Mouse (Mus musculus) embryonic facial prominence, embryonic 11.5 days (tissue): ENCODE data around the gene Rora. TPM values are rescaled to one million over a fixed set of nuclear protein-coding genes. Genes with fewer than 3 reads are reported as not detected.
A peak's percentile ranks its signal among the peaks of the same experiment; 100 is the strongest.

Experiments used
- ATAC-seq: fragments of 200-750 bp; cut with Nextera tagmentation; replicated peaks from 2 replicates; pipeline ENCODE4 v1.8.0; 2017; ENCODE audit warnings: low read depth; ENCODE audit not compliant: insufficient number of reproducible peaks, low FRiP score, low TSS enrichment
- DNase-seq: peaks from one replicate; pipeline ENCODE4 v3.0.0-alpha.2; 2015; ENCODE audit warnings: low spot score
- H3K27ac ChIP-seq: fragments of 300-500 bp; sonication (generic); replicated peaks from 2 replicates; pipeline ENCODE4 v1.5.1; 2014; ENCODE audit warnings: mild to moderate bottlenecking, low read depth, low read length, control low read depth
- H3K27me3 ChIP-seq: fragments of 300-500 bp; sonication (generic); 2 replicates; pipeline ENCODE4 v1.6.1; 2014; ENCODE audit warnings: mild to moderate bottlenecking, low read length, moderate library complexity, mixed read lengths; ENCODE audit not compliant: control insufficient read depth, insufficient read depth
- H3K36me3 ChIP-seq: fragments of 300-500 bp; sonication (generic); replicated peaks from 2 replicates; pipeline ENCODE4 v1.6.1; 2014; ENCODE audit warnings: low read depth, mild to moderate bottlenecking, low read length, moderate library complexity, mixed read lengths; ENCODE audit not compliant: control insufficient read depth, insufficient read depth
- H3K4me1 ChIP-seq: fragments of 300-500 bp; sonication (generic); 2 replicates; pipeline ENCODE4 v1.6.1; 2014; ENCODE audit warnings: low read length, mixed read lengths; ENCODE audit not compliant: control insufficient read depth, insufficient read depth
- H3K4me2 ChIP-seq: fragments of 300-500 bp; sonication (generic); 2 replicates; pipeline ENCODE4 v1.6.1; 2014; ENCODE audit warnings: low read depth, mild to moderate bottlenecking, control low read depth, low read length, moderate library complexity
- H3K4me3 ChIP-seq: fragments of 300-500 bp; sonication (generic); 2 replicates; pipeline ENCODE4 v1.5.1; 2014; ENCODE audit warnings: low read depth, low read length, control low read depth
- H3K9ac ChIP-seq: fragments of 300-500 bp; sonication (generic); replicated peaks from 2 replicates; pipeline ENCODE4 v1.6.1; 2014; ENCODE audit warnings: mild to moderate bottlenecking, control low read depth, low read length
- H3K9me3 ChIP-seq: fragments of 300-500 bp; sonication (generic); replicated peaks from 2 replicates; pipeline ENCODE4 v1.6.1; 2016; ENCODE audit warnings: mild to moderate bottlenecking, low read length, inconsistent platforms, mixed read lengths; ENCODE audit not compliant: control insufficient read depth
- WGBS: fragments of 180-500 bp; shearing (Covaris S2); extraction: QIAGEN DNeasy Blood & Tissue Kit; methylation state at CpG from one replicate; pipeline ENCODE4 v1.1.7; 2014; 5-methylcytosine and 5-hydroxymethylcytosine counted together
- polyA plus RNA-seq: library from polyadenylated mRNA; unstranded; fragments of >200 nt; fragmentation: Nextera tagmentation; extraction: Ambion mirVana; gene quantifications from 2 replicates; pipeline ENCODE4 v1.2.1, GENCODE M21; 2014

Rora gene
- polyA plus RNA-seq, 1 experiment from 2014 or later = 5.7 TPM

DNA sequence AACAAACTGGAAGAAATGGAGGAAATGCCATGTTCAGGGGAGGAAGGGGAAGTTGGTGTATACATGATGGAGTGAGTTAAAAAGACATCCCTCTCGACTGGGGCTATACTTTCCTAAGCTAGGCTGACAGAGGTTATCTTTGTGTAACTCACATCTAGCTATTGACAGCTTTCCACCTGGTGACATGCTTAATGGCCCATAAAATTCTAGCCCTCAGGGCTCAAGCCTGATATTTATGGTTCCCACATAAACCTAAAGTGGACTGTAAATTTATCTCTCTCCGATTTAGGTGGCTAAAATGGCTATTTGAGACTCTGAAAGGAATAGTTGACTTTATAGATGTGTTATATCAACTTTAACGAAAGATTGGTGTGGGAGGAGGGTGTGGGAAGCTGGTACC lies 571.3 kb downstream of the Rora start:
- no peaks in the 10 kb centered on the region for H3K36me3 ChIP-seq
- H3K9me3 ChIP-seq = no peaks in the 10 kb centered on the region
- no peak overlapping the region for H3K27ac ChIP-seq
- H3K9ac ChIP-seq = no peak overlapping the region
- no peak for ATAC-seq
- H3K4me2 ChIP-seq = no peak overlapping the region
- 56% methylated on average over 3 of the region's 3 CpGs for WGBS
- H3K4me1 ChIP-seq = no peaks in the 10 kb centered on the region
- H3K27me3 ChIP-seq = no peaks in the 10 kb centered on the region
- no peak for DNase-seq
- no peak overlapping the region for H3K4me3 ChIP-seq

DNA sequence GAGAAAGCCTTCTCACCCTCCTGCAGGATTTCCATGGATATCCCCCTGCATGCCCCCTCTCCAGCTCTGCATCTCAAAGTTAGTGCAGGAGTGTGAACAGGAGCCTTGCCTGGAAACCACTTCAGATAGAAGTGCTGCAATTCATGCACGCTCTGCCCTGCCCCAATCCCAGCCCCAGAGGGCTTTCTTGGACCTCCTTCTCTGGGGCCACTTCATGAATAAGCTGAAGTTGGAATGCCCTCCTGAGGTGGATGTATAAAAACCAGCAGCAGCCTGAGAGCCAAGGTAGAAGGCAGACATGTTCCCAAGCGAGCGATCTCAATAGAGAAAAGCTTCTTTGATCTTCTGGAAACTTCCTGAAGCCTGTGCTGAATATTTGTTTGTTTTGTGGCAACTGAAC lies 572.8 kb downstream of the Rora start:
- no peaks in the 10 kb centered on the region for H3K27me3 ChIP-seq
- no peaks in the 10 kb centered on the region for H3K9me3 ChIP-seq
- H3K4me2 ChIP-seq = no peak overlapping the region
- 39% methylated on average over 3 of the region's 3 CpGs for WGBS
- H3K4me1 ChIP-seq = no peaks in the 10 kb centered on the region
- H3K4me3 ChIP-seq = no peak overlapping the region
- ATAC-seq = no peak
- no peaks in the 10 kb centered on the region for H3K36me3 ChIP-seq
- H3K9ac ChIP-seq = no peak overlapping the region
- DNase-seq = peak; percentile 19
- no peak overlapping the region for H3K27ac ChIP-seq

DNA sequence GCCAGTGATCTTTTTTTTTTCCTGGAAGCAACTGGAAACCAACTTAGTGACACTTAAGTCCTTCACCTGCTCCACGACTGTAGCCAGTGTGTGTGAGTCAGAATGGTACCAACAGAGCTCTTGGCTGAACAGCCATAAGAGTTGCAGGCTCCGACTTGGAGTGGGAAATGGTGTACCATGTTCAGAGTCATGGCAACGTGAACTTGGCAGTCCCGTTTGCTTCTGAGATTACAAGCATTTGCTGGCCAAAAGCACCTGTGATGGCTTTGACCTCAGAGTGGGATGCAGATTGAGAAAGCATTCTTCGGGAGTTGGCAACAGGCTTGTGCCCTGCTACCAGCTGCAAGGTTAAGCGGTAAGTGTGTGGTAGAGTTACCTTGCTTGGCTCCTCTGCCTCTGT lies 574.2 kb downstream of the Rora start:
- ATAC-seq (no peak), DNase-seq (no peak)
- H3K9me3 ChIP-seq = no peaks in the 10 kb centered on the region
- H3K36me3 ChIP-seq = no peaks in the 10 kb centered on the region
- H3K4me2 ChIP-seq = no peak overlapping the region
- H3K27ac ChIP-seq = no peak overlapping the region
- no peaks in the 10 kb centered on the region for H3K27me3 ChIP-seq
- H3K4me3 ChIP-seq = no peak overlapping the region
- 77% methylated on average over 6 of the region's 6 CpGs for WGBS
- no peak overlapping the region for H3K9ac ChIP-seq
- H3K4me1 ChIP-seq = no peaks in the 10 kb centered on the region

DNA sequence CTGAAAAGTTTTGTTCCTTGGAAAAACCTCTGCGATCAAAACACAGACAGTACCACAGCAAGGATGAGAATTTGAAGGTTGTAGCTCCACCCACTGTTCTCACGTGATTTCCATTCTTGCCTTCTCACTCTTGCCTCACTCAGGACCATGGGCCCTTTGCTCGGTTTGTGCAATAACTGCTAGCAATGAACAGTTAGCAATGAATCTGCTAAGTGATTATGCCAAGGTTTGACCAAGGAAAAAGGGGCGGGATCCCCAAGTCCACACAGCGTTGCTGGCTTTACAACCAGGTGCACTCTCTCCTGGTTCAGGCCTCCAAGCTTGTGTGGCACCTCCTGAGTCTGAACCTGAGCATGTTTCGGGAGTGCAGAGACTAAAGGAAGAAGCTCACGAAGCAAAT lies 576.3 kb downstream of the Rora start:
- Histone ChIP-seq H3K36me3 (no peaks in the 10 kb centered on the region), H3K9ac (no peak overlapping the region), H3K9me3 (no peaks in the 10 kb centered on the region), H3K27me3 (no peaks in the 10 kb centered on the region), H3K27ac (no peak overlapping the region), H3K4me2 (no peak overlapping the region), H3K4me3 (no peak overlapping the region), H3K4me1 (no peaks in the 10 kb centered on the region)
- ATAC-seq (no peak), DNase-seq (no peak)
- 84% methylated on average over 7 of the region's 7 CpGs for WGBS

DNA sequence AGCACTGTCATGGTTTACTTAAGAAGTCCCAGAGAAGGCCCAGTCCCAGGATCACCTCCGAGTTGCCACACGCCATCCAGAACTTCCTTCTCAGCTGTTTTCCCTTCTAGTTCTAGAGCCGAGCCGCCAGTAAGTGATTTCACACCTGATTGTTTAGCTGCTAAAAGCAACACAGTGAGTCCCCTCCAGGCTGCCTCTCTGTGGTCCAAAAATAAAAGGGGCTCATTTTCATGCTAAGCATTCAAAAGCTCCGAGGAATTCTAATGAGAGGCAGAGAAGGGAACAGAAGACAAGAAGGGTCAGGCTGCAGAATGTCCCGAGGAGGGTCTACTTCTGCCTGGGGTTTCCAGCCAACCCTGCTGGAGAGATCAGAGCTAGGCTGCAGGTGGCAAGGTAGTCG lies 580.9 kb downstream of the Rora start:
- WGBS = 36% methylated on average over 7 of the region's 7 CpGs
- no peak overlapping the region for H3K4me3 ChIP-seq
- no peaks in the 10 kb centered on the region for H3K4me1 ChIP-seq
- H3K9ac ChIP-seq = no peak overlapping the region
- no peak for DNase-seq
- no peaks in the 10 kb centered on the region for H3K36me3 ChIP-seq
- no peaks in the 10 kb centered on the region for H3K27me3 ChIP-seq
- H3K9me3 ChIP-seq = no peaks in the 10 kb centered on the region
- ATAC-seq = no peak
- H3K4me2 ChIP-seq = no peak overlapping the region
- H3K27ac ChIP-seq = no peak overlapping the region

DNA sequence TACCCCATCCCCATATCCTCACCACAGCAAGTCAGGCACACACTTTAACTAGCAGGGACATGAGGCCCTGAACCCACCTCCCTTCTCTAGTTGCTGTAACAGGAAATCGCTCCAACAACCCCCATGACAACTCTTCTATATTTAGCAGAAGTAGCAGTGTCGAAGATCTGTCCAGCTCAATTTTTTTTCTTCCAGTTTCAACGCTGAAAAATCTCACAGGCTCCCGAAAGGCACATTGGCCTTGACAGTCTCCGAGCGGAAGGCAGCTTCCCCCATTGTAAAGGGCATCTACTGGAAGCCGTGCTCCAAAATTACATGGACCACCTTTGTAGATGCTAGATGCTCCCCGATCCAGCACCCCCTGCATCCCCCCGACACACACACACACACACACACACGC lies 583.7 kb downstream of the Rora start:
- no peaks in the 10 kb centered on the region for H3K4me1 ChIP-seq
- no peak overlapping the region for H3K27ac ChIP-seq
- H3K36me3 ChIP-seq = no peaks in the 10 kb centered on the region
- no peaks in the 10 kb centered on the region for H3K9me3 ChIP-seq
- 74% methylated on average over 10 of the region's 10 CpGs for WGBS
- H3K4me2 ChIP-seq = no peak overlapping the region
- H3K9ac ChIP-seq = no peak overlapping the region
- no peak for DNase-seq
- no peak overlapping the region for H3K4me3 ChIP-seq
- no peak for ATAC-seq
- H3K27me3 ChIP-seq = no peaks in the 10 kb centered on the region

DNA sequence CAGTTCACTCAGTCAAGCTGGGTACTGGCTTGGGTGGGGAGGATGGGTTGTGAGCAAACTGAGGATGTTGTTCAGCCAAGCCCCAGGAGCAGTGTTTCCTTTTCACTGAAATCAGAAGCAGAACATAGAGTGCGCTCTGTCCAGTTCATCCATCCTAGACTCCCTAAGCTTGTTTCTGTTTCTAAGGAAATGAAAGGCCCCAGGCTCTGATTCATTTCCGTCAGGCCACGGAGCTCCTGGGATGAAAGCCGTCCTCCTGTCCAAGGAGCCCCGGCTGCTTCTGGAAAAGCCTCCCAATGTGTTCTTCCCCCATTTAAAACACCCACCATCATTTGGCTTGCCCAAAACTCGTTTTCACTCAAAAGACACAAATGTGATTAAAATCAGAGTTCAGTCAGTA lies 589.0 kb downstream of the Rora start:
- DNase-seq (peak; percentile 26), ATAC-seq (no peak)
- no peak overlapping the region for H3K9ac ChIP-seq
- H3K27ac ChIP-seq = no peak overlapping the region
- no peak overlapping the region for H3K4me2 ChIP-seq
- no peaks in the 10 kb centered on the region for H3K9me3 ChIP-seq
- WGBS = 38% methylated on average over 6 of the region's 6 CpGs
- H3K4me3 ChIP-seq = no peak overlapping the region
- H3K4me1 ChIP-seq = no peaks in the 10 kb centered on the region
- H3K36me3 ChIP-seq = no peaks in the 10 kb centered on the region
- no peaks in the 10 kb centered on the region for H3K27me3 ChIP-seq

DNA sequence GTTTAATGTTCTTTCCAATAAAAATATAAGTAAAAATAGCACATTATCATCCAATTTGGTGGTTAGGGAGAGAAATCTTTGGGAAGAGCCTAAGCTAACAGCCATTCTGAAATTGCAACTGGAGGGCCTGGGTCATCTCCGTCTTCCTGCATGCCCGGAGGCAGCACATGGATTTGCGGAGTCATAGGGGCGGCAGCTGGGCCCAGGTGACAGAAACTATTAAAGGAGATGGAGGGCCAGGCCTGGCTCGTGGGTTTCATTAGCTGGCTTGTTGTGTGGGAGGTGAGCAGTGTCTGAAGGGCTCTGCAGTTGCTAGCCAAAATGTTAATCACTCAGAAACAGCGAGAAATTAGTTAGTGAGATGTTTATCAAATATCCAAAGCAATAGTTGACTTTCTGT lies 590.0 kb downstream of the Rora start:
- H3K4me3 ChIP-seq = no peak overlapping the region
- H3K9me3 ChIP-seq = no peaks in the 10 kb centered on the region
- DNase-seq (peak; percentile 60), ATAC-seq (no peak)
- 31% methylated on average over 6 of the region's 6 CpGs for WGBS
- H3K27ac ChIP-seq = no peak overlapping the region
- H3K4me1 ChIP-seq = no peaks in the 10 kb centered on the region
- H3K4me2 ChIP-seq = no peak overlapping the region
- no peaks in the 10 kb centered on the region for H3K36me3 ChIP-seq
- H3K27me3 ChIP-seq = no peaks in the 10 kb centered on the region
- no peak overlapping the region for H3K9ac ChIP-seq

DNA sequence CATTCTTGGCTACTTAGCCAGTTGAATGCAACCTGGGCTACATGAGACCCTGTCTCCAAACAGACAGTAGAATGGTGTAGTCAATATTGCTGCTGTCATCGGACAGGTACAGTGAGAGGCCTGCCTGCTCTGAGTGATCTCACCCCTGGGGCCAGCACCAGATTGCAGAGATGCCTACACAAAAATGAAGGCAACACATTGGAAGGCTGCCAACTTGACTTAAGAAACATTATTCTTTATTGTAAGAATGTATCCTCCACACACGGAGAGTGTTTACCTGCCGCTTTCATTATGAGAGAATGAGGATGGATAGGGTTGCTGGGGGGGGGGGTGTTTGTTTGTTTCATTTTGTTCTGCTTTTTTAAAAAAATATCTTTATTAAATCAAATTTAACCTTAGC lies 592.6 kb downstream of the Rora start:
- no peak overlapping the region for H3K9ac ChIP-seq
- ATAC-seq = no peak
- H3K4me3 ChIP-seq = no peak overlapping the region
- no peaks in the 10 kb centered on the region for H3K9me3 ChIP-seq
- H3K27ac ChIP-seq = no peak overlapping the region
- H3K36me3 ChIP-seq = no peaks in the 10 kb centered on the region
- 78% methylated on average over 3 of the region's 3 CpGs for WGBS
- H3K4me1 ChIP-seq = no peaks in the 10 kb centered on the region
- DNase-seq = no peak
- no peaks in the 10 kb centered on the region for H3K27me3 ChIP-seq
- H3K4me2 ChIP-seq = no peak overlapping the region
